Mouse (Mus musculus): ENCODE data around the gene Nr2c2ap. TPM values are rescaled to one million over a fixed set of nuclear protein-coding genes. Genes with fewer than 3 reads are reported as not detected.

Gene Nr2c2ap
- polyA plus RNA-seq, 1 experiment from 2014 or later: 35.1 TPM

DNA sequence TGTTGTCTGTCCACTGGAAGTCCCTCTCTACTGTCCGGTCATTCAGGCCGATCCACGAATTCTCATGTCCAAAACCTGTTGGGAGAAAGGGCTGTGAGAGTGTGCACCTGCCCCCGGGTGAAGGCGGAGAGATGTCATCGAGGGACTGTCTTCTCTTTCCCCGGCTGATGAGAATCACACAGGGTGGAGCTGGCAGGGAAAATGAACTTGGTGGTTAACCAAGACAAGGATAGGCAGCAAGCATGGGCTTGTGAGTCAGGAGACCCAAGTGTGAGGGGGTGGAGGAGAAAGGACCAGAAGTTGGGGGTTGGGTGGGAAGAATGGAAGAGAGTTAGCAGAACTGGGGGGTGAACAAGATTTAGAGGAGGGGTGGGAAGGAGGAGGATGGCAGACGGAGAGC is 30.9 kb upstream of the Nr2c2ap start:
- ChIA-PET POLR2A (no interaction called here), CTCF (no interaction called here)
- DNase-seq (ENCODE audit: low read depth, low spot score): no peak
- no peak for ATAC-seq
- no peak for TF ChIP-seq CTCF (IDR thresholded peaks at IDR 0.05)
- peaks cover 35% of the 10 kb centered on the region for H3K27me3 ChIP-seq
- in situ Hi-C loops (cut with MboI; ENCODE audit: low pct_unique_long_range_greater_than_20kb): no loop called here

GRCm38 (mm10) chr8:70104506-70104905 is 26.6 kb upstream of the Nr2c2ap start:
- TF ChIP-seq CTCF (IDR thresholded peaks at IDR 0.05): no peak
- ChIA-PET POLR2A (no interaction called here), CTCF (interaction anchor here (0.7 kb wide), 1 partner anchor 52 kb away, joined by 3 read pairs; no protein-coding TSS in a partner anchor)
- H3K27me3 ChIP-seq: peaks cover 45% of the 10 kb centered on the region
- DNase-seq (ENCODE audit: low read depth, low spot score) (no peak), ATAC-seq (peak; percentile 29)
- in situ Hi-C loops (cut with MboI; ENCODE audit: low pct_unique_long_range_greater_than_20kb): no loop called here

DNA sequence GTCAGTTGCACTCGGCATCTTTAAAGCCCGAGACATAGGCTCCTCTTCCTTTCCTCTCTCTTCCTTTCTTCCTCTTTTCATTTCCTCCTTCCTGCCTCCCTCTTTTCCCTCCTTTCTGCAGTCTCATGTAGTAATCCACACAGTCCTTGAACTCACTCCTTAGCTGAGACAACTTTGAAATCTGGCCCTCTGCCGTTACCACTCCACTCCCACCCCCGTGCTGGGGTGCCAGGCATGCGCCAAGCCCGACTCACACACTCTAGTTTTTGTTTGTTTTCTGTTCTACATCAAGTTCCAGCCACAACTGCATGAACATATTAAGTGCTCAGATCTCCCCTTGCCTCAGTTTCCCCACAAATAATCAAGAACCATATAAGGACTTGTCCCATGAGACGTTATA is 26.2 kb upstream of the Nr2c2ap start:
- in situ Hi-C loops (cut with MboI; ENCODE audit: low pct_unique_long_range_greater_than_20kb): no loop called here
- peaks cover 46% of the 10 kb centered on the region for H3K27me3 ChIP-seq
- CTCF ChIA-PET: interaction anchor here (0.7 kb wide), 1 partner anchor 52 kb away, joined by 3 read pairs; no protein-coding TSS in a partner anchor
- ATAC-seq (no peak), DNase-seq (ENCODE audit: low read depth, low spot score) (no peak)
- no peak for TF ChIP-seq CTCF (IDR thresholded peaks at IDR 0.05)
- POLR2A ChIA-PET: interaction anchor here (0.9 kb wide), 1 partner anchor 11 kb away, joined by 3 read pairs; no protein-coding TSS in a partner anchor

- H3K27me3 ChIP-seq: peaks cover 76% of the 10 kb centered on the region
- DNase-seq (ENCODE audit: low read depth, low spot score): no peak
- ChIA-PET CTCF (no interaction called here), POLR2A (no interaction called here)
- no peak for TF ChIP-seq CTCF (IDR thresholded peaks at IDR 0.05)
- in situ Hi-C loops (cut with MboI; ENCODE audit: low pct_unique_long_range_greater_than_20kb): no loop called here
- ATAC-seq: no peak
Observed at GRCm38 (mm10) chr8:70110451-70110850, 20.7 kb upstream of the Nr2c2ap start.

GRCm38 (mm10) chr8:70111192-70111795 is 19.8 kb upstream of the Nr2c2ap start:
- in situ Hi-C loops (cut with MboI; ENCODE audit: low pct_unique_long_range_greater_than_20kb): no loop called here
- peaks cover 80% of the 10 kb centered on the region for H3K27me3 ChIP-seq
- ATAC-seq (no peak), DNase-seq (ENCODE audit: low read depth, low spot score) (no peak)
- POLR2A ChIA-PET: no interaction called here
- CTCF ChIA-PET: no interaction called here
- TF ChIP-seq CTCF (IDR thresholded peaks at IDR 0.05): no peak

DNA sequence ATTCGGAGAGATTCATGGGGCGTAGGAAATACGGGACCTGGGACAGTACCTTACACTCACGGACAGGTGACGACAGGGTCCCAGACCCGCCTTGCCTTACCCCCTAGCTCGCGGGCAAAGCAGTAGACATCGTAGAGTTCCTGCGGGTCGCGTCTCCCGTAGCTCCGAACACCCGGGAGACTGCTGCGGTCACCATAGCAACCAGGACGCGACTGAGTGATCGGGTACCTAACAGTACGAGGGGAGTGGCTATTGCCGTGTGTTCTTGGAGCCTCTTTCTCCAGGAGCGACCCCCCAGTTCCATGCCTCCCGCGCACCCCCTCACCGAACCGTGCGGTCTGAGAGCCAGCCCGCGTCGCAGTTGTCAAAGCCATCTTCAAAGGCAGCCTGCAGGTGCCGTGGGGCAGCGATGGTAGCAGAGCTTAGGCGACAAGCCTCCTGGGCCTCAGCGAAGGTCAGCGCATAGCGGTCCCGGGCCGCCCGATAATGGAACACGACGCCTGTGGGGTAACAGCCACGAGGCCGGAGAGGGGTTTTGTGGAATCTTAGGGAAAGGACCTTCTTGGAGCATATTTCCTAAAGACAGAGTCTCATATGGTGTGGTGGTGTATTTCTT is 18.6 kb upstream of the Nr2c2ap start:
- TF ChIP-seq CTCF (IDR thresholded peaks at IDR 0.05): no peak
- ATAC-seq: no peak
- DNase-seq (ENCODE audit: low read depth, low spot score): no peak
- CTCF ChIA-PET: no interaction called here
- H3K27me3 ChIP-seq: peaks cover 80% of the 10 kb centered on the region
- POLR2A ChIA-PET: no interaction called here
- in situ Hi-C loops (cut with MboI; ENCODE audit: low pct_unique_long_range_greater_than_20kb): no loop called here

GRCm38 (mm10) chr8:70114488-70114887 is 16.6 kb upstream of the Nr2c2ap start:
- ChIA-PET CTCF (no interaction called here), POLR2A (no interaction called here)
- H3K27me3 ChIP-seq: peaks cover 69% of the 10 kb centered on the region
- no peak for TF ChIP-seq CTCF (IDR thresholded peaks at IDR 0.05)
- ATAC-seq: no peak
- DNase-seq (ENCODE audit: low read depth, low spot score): no peak
- in situ Hi-C loops (cut with MboI; ENCODE audit: low pct_unique_long_range_greater_than_20kb): no loop called here

- in situ Hi-C loops (cut with MboI; ENCODE audit: low pct_unique_long_range_greater_than_20kb): no loop called here
- DNase-seq (ENCODE audit: low read depth, low spot score) (no peak), ATAC-seq (no peak)
- POLR2A ChIA-PET: no interaction called here
- TF ChIP-seq CTCF (IDR thresholded peaks at IDR 0.05): no peak
- CTCF ChIA-PET: no interaction called here
- peaks cover 73% of the 10 kb centered on the region for H3K27me3 ChIP-seq
Observed at GRCm38 (mm10) chr8:70114892-70115291, 16.2 kb upstream of the Nr2c2ap start.

DNA sequence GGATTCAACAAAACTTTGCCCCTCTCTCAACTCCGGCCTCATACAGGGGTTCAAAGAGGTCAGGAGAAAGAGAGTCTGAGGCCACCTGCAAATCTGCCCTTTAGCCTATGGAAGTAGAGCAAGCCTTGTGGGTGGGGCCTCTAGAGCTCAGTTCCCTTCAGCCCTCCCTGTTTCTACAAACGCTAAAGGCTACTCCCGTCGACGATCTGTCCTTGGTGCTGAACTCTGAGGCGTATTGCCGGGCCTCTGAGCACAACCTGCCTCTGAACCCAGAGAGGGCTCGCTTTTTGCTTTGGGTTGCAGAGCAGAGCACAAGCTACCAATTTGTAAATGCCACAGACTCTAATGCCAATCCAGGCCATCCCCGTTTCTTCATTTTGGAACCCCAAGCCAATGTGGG is 13.5 kb upstream of the Nr2c2ap start:
- CTCF ChIA-PET: no interaction called here
- TF ChIP-seq CTCF (IDR thresholded peaks at IDR 0.05): no peak
- POLR2A ChIA-PET: no interaction called here
- ATAC-seq (no peak), DNase-seq (ENCODE audit: low read depth, low spot score) (no peak)
- in situ Hi-C loops (cut with MboI; ENCODE audit: low pct_unique_long_range_greater_than_20kb): no loop called here
- peaks cover 64% of the 10 kb centered on the region for H3K27me3 ChIP-seq

- DNase-seq (ENCODE audit: low read depth, low spot score): no peak
- ChIA-PET POLR2A (no interaction called here), CTCF (interaction anchor here (1.3 kb wide), 1 partner anchor 21 kb away, joined by 3 read pairs; no protein-coding TSS in a partner anchor)
- no peak for ATAC-seq
- TF ChIP-seq CTCF (IDR thresholded peaks at IDR 0.05): no peak
- in situ Hi-C loops (cut with MboI; ENCODE audit: low pct_unique_long_range_greater_than_20kb): no loop called here
- peaks cover 55% of the 10 kb centered on the region for H3K27me3 ChIP-seq
Observed at GRCm38 (mm10) chr8:70118726-70119700, 12.1 kb upstream of the Nr2c2ap start.

- H3K27me3 ChIP-seq: peaks cover 46% of the 10 kb centered on the region
- in situ Hi-C loops (cut with MboI; ENCODE audit: low pct_unique_long_range_greater_than_20kb): no loop called here
- no peak for DNase-seq (ENCODE audit: low read depth, low spot score)
- ATAC-seq: no peak
- no peak for TF ChIP-seq CTCF (IDR thresholded peaks at IDR 0.05)
- ChIA-PET POLR2A (no interaction called here), CTCF (no interaction called here)
Observed at GRCm38 (mm10) chr8:70120667-70121066, 10.5 kb upstream of the Nr2c2ap start, which contains the start of gene Ncan. Gene Ncan (minus strand): TSS chr8:70120873.
